Mouse (Mus musculus): ENCODE measurements around the gene Cubn.

Gene Cubn

DNA sequence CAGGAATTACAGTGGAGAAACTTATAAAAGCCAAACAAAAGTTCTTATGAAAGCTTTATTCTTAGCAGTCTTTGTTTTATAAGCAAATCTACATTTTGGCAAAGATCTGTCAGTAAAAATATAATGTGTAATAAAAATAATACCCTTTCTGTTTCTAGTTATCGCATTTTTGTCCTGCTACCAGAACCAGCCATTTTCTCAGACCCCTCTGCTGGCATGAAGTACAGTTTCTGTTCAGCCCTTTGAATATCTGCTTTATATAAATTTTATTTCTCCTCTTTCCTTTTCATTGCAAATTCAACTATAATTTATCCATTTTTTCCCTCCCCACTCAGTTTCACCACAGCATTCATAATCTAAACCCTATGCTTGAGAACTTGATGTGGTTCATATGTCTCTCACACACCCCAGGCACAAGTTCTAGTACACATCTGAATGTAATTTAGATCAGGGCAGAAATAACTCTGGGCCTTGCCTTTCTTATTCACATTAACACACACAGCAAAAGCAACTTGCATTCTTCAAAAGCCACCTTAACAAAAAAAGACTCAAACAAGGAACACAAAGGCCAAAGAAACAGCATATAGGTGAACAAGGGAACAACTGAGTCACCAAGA, 139.4 kb downstream of the Cubn start:
- DNase-seq, result no peak

DNA sequence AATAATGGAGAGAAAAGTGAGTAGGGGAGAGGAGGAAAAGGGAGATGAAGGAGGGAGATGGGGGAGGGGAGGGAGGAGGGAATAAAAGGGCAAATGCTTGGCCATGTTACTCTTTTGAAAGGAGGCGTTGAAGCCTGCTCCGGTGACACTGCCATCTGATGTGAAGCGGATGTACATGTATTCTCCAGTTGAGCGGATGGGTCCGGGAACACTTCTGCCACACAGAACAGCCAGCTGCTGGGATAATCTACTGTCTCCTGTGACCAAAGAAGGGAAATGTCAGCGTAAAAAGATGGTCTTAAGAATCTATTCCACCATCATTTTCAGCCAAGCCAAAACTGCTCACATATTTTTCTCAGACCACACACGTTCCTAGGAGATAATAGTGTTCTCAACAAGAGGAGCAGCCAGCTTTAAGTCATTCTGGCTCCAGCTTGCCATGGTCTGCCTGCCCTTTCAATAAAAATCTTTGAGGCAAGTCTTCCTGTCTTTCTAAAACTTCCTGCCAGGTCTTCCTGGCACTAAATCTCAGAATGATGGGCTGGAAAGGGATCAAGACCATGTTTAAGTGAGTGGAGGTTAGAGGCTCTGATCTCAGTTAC, 149.2 kb downstream of the Cubn start:
- DNase-seq, result no peak

DNA sequence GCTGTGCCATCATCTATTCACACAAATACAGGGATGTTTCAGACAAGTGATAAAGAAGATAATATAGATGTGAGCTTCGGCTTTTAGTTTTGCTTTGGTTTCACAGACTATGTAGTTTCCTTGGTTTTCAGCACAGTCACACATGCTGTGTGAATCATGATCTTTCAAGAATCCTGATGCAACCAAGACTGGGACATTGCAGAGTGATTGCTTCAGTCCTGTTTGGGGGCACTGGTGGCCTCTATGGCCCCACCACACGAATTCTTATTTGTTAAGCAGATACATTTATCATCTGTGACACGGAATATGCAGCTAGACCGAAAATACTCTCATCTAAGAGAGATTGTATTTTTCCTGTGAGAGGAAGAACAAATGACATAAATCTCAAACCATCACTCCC, 156.2 kb downstream of the Cubn start:
- DNase-seq, result no peak

DNA sequence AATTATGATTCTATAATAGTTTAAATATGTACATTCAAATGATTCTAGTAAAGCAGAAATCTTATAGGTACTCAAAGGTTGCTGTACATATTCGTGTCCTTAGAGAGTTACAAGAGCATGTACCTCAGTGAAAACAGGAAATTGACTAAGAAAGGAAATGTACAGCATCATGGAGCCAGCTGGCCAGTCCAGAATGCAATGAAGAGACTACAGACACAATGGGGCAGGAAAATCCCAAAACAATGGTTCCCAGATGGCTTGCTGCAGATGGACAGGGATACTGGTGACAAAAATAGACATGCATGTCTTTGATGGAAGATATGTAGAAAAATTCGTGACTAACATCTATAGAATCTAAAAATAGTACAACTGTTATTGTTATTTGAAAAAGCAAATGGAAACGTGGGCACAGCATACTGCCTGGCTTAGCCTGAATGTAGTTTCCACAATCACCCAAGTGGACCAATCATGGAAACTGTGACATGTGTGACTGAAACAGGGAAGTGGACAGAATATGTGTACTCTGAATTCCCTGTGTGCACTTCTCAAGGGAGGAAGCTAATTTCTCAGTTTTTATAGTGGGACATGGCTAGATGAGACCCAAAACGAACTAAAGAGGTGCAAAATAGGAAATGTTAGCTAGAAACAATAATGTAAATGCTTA, 161.7 kb downstream of the Cubn start:
- no peak for DNase-seq

DNA sequence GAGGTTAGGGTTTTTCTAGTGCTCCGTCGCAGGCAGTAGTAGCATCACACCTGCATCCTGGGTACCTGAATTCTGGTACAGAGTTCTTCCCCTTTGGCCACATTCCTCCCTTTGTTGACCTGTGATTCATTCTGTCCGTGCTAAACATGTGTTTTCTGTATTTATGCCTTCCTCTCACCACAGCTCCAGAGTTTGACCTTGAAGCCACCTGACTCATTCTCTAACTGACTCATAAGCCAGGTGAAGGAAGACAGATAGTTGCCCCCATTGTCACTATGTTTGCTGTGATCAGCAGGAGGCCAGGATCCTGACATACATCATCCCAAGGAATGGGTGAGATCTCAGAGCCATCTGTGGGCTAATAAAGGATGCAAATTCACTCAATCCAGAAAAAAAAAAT, 188.2 kb downstream of the Cubn start:
- no peak for DNase-seq

DNA sequence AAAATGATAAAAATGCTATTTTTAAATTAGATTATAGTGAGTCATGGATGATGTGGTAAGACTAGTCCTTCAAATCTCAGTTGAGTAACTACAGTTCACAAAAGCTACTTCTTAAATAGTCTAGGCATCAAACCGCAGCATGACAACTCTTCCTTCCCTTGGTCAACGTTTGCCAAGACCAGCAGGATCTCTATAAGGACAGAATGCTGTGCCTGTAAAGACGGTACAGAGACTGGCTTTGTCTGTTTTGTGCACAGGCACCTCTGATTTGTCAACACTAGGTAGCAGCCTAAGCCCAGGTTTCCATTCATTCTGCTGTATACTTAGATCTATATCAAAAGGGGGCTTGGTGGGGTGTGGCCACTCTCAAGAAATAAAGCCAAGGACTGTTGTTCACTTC, 192.6 kb downstream of the Cubn start:
- peak; percentile 8 to 30 for DNase-seq

DNA sequence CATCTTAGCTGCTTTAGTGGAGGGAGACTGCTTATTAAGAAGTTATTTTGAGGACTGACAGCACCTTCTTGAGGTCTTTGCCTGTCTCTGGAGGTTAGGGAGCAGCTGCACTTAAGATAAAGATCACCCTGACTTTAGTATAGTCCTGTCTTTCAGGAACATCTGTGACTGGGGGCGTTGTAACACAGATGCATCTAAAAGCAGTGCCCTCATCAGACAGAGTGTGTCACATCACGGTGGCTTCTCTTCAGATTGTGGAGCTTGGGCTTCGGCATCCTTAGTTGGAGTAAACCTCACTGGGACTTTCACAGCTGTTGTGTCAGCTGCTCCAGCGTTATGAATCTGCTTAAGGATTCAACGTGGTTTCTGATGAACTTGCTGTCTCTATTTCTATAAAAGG, 193.9 kb downstream of the Cubn start:
- DNase-seq, result no peak

DNA sequence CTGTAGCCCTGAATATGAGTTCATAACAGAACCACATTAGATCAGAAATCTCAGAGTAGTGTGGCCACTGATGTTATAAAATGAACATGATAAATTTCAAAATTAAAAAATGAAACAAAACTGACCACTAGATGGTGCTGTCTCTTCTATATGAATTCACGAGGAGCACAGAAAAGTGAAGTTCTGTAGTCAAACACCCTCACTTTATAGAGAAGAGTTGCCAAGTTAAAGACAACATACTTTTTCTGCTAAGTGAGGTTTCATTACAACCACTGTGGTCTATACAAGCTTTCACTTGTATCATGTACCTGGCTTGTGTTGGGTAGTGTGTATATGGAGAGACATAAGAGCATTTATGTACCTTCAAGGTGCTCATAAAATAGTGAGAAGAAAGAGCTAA, 201.0 kb downstream of the Cubn start:
- DNase-seq, result peak; percentile 14 to 19

DNA sequence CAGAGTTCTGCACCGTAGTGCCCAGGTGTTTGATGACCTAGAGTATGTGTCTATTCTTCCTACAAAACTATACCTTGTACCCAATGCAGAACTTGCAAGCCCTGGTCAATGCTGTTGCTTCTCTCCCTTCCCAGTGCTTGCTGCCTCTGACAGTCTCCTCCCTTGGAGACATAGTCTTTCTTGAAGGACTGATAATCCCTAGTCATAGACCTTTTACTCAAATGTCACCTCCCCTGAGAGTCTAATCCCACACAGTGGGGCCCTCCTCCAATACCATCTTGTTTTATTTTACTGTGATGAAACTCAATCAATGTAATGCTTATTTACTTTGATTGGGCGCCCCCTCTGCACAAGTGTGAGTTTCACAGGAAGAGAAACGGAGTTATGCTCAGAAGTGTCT, 201.5 kb downstream of the Cubn start:
- DNase-seq, result no peak

DNA sequence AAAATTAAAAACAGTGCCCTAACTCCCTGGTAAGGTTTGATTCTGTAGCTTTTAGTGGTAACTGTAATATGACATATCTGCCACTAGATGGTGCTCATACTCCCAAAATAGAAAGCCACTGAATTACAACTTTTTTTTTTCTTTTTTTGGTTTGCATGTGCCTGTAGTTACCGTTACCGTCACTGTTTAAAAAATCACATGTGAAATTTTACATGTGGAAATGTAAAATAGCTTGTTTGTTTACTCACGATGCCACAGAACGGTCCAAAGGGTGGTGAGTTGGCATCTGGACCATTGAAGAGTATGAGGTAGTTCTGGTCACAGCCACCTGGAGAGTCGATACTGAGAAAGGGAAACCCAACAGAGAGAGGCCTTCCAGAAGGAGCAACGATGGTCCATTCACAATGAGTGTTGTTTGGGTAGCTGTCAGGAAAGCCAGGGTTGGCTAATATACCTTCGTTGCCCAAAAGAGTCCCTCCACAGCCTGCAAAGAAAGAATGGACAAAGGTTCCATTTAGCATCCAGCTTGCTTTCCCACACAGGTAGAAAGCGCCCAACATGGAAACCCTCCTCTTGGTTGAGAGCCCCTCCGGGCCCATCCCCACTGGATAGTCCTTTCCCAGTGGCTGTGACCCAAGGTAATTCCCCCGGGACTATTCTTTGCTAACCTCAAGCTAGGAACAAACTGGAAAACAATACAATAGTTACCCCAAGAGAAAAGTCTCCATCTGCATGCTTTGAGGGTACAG, 213.3 kb downstream of the Cubn start:
- DNase-seq, result peak; percentile 14 to 23

DNA sequence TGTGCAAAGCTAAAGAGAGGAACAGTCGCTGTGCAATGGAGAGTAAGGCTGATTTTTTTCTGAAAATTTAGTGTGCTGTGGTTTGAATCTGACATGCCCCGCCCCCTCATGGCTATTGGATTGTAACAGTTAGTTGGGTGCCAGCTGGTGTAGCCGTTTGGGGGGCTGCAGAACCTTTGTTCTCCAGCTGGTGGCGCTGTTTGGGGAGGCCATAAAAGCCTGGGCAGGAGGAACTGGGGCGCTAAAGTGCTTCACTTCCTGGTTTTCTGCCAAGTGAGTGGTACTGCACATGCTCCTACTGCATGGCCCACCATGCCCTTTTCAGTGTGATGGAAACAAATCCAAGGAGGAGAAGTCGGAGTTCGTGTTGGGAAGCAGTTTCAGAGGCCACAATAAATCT, 215.7 kb downstream of the Cubn start:
- DNase-seq, result peak; percentile 58 to 60

DNA sequence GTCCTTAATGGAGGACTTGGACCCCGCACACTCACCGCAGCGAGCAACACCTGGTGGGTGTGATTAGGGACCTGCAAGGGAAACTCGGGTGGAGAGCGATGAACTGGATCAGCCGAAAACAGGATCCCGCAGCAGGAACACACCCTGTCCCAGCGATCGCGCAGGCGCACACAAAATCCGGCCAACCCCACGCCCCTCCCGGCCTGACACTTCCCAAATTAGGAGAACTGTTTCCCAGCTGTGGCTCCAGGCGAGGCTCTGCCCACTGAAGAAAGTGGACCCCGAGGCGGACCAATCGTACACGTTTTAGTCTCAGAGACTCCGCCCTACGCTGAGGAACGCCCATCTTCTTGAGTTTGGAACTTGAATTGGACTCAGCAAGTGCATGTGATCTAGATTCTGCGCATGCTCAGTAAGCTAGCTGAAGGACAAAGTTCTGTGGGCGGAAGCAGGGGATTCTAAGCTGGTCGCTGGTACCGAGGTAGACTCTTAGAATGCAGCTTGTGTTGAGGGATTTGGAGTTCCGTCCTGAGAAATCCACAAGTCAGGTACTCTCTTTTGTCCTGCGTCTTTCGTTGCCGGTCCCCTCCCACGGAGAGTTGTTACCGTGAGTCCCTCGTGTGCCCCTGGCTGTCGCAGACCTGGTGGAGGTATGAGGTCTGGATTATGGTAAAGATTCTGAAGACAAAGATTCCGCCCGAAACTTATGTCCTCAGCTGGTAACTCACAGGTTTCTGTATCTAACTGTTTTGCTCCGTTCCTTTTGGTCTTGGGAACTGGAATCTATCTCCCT, 220.3 kb downstream of the Cubn start, which contains the start of gene Rsu1:
Rsu1 (minus strand) TSS at position 251 of the 793 bp plus-strand sequence.
- DNase-seq, result peak; percentile 90 to 92

DNA sequence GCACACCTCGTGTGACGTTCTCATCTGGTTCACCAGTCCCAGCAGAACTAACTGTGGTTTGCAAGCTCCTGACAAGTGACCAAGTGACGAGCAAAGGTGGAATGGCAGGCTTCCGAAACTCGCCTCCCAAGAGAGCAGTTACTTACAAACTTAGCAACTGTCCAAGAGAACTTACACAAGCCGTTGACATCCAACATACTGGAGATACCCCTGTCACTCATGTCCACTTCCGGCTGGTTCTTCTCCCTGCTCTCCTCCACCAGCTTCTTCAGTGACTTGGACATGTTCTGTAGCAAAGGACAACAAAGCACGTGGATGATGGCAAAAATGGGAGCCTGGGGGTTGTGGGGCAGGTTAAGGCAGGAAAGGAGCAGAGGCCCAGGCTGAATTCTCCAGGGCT, 220.9 kb downstream of the Cubn start:
- DNase-seq, result no peak

DNA sequence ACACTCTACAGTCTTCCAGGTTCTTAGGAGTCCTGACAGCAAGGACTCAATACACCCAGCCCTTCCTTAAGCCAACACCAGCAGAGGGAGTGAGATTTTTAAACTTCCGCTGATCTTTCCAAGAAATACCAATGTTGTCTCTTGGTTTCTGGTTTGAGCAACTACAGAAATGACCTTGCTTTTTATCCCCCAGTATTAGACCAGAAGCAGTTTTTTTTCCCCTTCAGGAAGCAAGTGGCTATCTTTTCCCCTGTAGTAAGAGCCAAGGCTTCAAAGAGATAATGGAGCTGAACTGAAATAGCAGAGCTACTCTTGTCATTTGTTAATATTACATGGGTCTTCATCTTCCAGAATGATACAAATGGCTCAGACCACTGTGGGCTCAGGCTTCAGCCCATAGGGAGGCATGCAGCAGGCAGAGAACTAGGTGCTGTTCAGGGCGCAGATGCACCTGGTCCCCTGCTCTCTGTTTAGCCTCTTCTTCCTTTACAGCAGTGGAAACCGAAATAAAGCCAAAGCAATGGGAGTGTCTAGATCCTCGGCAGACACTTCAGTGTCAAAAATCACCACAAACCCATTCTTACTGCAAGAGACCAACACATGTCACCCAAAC, 222.8 kb downstream of the Cubn start:
- DNase-seq, result no peak

DNA sequence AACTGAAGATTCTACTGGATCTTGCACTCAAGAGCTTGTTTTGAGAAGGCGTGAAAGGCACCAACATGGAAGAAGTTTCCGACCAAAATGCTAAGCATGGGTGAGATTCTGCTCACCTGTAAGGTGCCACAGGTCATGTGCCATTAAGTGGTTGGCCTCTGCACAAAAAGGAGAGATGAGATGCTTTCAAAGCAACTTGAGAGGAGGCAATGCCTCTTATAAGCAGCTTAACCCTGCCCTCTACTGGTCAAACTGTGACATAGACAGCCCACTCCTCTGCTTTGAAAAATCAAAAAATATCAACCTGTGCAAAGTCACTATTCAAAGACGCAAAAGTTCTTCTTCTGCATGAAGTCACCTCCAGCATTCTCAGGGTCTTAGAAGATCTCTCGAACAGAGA, 226.7 kb downstream of the Cubn start:
- DNase-seq, result peak; percentile 42 to 48

DNA sequence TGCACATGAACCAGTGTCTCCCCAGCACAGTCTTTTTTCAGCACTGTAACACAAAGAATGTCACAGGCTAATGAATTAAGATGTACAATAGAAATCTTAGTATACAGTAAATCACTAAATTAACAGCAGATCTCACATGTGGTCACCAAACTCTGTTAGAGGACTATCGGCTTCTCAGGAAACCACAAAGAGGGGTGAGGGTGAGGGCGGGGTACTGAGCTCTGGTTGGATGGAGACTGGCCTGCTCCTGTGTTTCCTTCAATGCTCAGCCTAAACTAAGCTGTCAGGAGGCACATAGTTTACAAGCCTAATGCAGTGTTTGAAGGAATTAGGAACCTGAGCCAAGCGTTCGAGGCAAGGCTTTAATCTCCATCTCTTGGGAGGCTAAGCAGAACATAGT, 228.5 kb downstream of the Cubn start:
- DNase-seq, result no peak

DNA sequence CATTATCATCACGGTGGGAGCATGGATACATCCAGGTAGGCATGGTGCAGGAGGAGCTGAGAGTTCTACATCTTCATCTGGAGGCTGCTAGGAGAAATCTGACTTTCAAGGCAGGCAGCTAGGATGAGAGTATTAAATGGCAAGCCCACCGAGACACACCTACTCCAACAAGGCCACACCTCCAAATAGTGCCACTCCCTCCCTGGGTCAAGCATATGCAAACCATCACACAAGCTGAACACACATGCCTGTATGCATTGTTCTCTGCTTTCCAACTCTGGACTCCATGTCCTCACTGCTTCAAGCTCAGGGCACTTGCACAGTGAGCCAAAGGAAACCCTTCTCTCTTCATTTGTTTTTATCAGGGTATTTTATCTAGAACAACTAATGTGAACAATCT, 233.0 kb downstream of the Cubn start:
- no peak for DNase-seq

DNA sequence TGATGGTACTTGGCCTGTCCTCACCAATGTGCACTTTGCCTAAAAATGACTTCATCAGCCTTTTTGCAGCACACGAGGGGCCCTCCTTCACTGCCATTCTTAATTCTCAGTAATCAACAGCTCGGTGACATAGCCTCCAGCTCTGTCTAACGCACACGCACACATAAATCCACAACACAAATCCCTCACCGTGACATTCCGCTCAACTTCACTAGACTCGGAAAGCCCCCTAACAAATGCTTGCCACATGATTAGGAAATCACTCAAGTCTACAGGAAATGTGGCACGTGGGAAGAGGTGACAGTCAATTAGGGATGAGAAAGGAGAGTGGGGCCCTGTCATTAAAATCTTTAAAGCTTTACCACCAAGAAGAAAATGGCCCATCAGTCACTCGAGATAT, 250.9 kb downstream of the Cubn start:
- DNase-seq, result no peak

DNA sequence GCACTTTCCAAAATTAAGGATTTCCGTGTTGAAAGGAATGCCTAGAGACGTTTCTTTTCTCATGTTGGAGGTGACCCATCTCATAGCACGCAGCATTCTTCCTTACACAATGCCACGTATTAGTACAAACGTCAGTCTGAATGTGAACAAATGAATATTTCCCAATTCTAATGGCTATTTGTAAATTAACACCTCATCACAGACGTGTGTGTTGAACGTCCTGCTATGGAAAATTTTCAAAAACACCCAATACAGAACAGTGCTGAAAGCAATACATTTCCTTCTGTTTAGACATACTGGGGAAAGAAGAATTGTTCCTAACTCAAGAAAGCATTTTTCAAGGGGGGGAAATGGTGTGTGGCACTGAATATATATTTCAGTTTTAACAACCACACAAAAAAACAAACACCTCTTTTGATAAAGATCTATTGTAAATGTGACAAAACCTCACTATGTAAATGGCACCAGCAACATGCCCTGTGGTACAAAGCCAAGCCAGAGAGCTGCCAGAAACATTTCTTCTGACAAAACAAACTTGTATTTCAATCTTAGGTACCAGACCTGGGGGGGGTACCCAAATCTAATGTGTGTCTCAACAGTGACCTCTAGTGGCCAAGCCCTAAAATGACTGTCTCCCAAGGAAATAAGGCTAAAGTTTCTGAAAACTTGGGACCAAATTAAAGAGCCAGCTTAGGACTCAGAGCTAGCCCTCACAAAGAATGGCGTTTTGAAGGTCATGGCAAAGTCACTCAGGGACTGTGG, 254.3 kb downstream of the Cubn start:
- peak; percentile 67 to 71 for DNase-seq

DNA sequence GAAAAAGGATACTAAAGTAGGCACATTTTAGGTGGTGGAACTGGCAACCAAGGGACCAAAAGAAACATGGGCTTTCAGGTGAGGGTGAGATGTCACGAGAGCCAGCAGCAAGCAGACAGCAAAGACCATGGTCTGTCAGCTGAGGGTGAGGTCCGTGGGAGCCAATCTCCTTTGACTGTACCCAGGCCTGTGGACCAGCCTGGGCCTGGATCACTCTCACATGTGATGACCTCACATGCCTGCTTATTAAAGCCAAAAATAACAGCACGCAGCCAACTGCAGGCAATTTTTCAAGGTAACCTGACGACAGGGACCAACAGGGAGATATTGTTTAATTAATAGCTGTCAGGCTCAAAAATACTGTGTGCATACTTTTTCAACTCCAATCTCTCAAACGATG, 255.9 kb downstream of the Cubn start:
- DNase-seq, result no peak

DNA sequence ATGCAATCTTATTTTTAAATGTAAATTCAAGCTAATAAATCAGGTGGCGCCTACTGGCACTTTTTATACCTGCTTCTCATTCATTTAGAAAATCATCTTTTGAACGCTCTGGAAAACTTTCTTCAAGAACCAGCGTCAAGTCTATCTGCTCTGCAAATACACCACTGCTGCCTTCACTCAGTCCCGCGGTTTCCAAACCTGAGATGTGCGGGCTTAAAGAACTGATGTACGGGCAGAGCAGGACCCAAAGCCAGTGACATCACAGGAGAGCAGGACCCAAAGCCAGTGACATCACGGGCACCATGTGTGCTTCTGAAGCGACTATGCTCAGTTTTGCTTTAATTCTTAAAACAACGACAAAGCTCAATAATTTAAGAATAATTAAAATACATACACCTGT, 256.8 kb downstream of the Cubn start:
- DNase-seq, result no peak

DNA sequence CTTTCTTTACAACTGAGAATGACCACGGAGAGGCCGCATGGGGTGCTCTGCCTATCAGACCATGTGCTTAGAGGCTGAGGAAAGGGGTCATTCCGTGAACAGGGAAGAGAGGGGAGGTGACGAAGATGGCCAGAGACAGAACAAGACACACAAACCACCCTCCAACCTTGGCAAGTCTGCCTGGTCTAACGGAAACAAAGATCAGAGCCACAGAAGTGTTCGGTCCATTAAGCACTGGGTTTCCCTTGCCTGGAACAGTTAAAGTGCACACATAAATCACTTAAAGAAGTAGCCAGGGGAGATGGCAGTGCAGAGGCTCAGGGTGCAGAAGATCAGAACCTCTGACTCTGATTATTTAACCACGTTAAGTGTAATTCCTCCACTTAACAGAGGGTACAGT, 257.7 kb downstream of the Cubn start:
- peak; percentile 7 to 14 for DNase-seq

Data from B cell, adult 2 months (primary cell).